Mouse (Mus musculus): ENCODE data around the gene Psmd3.
"Not testable (repeated sequence)": the region's sequence is repeated elsewhere in the genome, so short reads cannot be mapped to it uniquely, and the experiment has no call there.

Psmd3 gene

DNA sequence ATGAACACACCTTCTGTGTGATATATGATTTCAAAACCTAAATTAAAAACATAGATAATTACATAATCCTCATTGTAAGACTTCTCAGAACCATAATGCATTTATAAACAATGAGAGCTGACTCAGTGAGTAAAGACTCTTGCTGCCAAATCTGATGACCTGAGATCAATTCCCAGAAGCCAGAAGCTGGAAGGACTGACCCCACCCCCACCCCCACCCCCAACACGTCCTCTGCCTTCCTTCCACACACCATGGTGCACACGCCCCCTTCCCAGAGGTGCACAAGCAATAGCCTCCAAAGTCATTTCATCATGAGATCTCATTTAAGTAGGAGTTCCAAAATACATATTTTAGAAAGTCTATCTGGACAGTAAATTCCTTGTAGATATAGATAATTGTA is 38.4 kb downstream of the Psmd3 start:
- no peak for DNase-seq (ENCODE audit: low spot score)

DNA sequence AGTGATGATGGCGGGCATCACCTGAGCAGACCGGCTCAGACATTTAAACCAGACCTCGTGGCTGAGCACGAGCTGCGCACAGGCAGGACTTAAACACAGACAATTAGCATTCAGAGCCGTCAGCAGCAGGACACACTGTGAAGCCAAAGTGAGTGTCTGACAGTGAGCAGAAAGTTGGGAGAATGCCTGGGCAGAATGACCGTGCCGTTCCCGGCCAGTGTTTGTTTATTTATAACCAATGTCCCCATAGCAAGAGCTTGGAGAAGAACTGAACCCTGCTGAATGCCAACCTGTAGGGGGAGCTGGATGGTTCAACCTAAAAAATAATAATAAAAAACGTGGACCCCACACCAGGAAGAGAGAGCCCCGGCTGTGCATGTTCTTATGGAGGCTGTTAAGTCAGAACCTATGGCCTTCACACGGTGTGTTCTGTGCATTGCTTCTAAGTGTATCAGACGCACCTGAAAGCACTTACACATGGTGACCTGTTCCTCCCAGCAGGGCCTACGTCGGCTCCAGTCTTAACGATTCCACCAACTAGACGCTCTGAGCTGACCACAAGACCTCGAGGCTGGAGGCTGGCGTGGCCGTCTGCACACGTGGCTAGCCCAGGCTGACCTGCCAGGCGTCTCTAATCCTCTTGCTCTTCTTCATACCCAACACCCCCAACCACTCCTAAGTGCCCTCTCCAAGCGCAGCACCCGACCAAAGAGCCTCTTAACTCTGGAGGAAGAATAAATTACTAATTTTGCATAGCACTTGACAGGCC is 39.3 kb downstream of the Psmd3 start:
- DNase-seq (ENCODE audit: low spot score): peak; percentile 70

DNA sequence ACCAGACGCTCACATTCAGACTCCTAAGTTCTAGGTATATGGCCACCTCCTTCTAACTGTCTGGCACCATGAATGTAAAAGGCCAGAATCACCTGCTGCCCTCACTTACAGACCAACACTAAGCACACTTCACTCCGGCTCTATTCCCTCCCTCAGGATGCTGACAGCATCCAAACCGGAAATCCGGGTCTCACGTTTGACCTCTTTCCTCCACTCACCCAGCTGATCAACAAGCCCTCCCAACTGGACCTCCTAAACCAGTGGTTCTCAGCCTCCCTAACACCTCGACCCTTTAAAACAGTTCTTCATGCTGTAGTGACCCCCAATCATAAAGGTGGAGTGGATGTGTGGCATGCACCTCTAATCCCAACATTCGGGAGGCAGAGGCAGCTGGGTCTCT is 40.7 kb downstream of the Psmd3 start:
- DNase-seq (ENCODE audit: low spot score): no peak

DNA sequence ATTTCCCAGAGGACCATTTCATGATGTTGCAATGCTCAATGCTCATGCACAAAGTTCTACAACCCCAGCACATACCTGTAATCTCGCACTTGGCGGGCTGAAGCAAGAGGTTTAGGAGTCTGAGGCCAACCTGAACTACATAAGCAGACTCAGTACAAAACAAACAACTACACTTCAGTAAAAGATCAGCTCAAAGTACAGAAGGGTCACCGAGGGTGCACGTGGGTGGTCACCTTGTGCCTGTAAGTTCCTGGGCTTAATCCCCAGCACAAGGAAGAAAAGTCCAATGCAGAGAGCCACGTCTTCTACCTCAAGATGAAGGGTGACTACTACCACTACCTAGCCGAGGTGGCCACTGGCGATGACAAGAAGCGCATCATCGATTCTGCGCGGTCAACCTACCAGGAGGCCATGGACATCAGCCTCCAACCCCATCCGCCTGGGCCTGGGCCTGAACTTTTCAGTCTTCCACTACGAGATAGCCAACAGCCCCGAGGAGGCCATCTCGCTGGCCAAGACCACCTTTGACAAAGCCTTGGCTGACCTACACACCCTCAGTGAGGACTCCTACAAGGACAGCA is 43.7 kb downstream of the Psmd3 start:
- DNase-seq (ENCODE audit: low spot score): no peak

DNA sequence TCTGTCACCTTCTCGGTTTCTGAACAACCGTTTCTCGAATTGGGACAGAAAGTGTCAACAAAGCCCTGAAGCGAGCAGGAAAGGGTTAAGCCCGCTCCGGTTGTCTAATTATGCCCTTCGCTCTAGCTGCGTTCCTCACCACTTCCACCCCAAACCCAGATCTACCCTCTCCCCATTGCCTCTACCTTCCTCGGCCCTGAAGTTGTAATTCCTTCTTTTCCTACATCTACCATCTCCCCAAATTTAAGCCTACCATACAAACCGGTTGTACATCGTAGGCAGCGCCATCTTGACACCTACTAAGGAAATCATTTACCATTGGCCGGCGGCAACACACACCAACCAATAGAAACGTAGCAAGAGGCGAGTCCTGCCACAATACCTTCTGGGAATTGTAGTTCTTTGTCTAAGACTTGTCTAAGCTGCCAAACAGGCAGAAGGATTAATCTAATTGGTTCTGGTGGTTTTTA is 46.8 kb downstream of the Psmd3 start, which contains the start of gene Med24:
Gene Med24 (minus strand): TSS at position 317 of the 470 bp plus-strand sequence.
- peak; percentile 80 for DNase-seq (ENCODE audit: low spot score)

DNA sequence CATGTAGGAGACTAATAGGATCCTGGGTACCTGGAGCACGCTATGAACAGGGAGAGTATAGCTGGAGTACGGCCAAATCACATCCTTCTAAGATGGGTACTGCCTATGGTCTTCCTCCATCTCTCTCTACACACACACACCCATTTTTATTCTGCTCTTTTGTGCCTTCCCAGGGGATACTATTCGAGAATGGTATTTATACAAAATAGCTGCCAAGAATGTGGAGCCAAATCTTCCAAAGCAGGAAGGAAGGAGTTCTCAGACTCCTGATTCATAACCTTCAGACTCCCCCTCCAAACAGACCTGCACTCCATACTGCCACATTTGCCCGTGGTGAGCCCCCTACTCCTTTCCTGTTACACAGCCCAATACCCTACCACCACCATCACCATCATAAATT is 48.4 kb downstream of the Psmd3 start:
- DNase-seq (ENCODE audit: low spot score): no peak

DNA sequence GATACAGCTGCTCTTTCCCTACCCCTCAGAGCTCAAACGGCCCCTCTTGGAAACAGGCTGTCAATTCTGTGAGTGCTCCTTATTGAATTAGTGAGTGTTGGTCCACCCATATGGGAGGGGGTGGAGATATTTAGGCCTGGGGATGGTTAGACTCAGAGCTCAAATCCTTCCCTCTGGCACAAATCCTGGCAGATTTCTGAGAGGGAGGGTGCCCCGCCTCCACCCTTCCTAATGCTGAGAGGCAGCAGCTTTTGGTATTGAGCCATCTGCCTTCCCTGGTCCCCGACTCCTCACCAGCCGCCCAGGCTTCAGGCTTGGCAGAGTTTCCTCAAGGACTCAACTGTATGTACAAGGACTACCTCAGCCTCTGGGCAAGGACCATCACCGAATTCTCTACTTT is 48.8 kb downstream of the Psmd3 start:
- peak; percentile 58 for DNase-seq (ENCODE audit: low spot score)

DNA sequence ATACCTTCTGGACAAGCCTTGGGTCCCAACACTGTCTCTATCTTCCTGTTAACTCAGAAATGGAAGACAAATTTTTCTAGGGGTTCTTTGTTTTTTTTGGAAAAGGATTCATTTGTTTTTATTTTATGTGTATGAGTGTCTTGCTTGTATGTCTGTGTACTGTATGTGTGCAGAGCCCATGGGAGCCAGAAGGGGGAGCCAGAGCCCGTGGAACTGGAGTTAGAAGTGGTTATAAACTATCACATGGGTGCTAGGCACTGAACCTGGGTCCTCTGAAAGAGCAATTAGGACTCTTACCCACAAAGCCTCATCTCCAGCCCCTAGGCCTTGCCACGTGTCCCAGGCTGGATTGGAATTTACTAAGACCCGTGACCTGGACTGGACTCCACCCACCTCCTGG is 51.7 kb downstream of the Psmd3 start:
- no peak for DNase-seq (ENCODE audit: low spot score)

DNA sequence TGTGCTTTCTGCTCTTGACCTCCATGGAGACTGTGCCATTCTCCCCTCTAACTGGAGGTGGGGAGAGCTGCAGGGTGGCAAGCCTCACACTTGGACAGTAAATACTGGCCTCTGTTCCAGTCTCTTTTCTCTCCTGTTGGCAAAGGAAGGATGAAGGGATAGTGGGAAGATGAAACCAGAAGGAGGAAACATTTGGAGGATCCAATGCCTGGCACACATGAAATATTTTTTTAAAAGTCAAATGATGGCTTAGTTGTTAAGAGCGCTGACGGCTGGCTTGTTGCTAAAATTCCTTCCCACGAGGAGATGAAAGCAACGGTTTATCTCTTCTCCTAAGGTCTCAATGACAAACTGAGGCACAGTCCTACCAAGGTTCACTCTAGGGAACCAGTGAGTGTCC is 52.8 kb downstream of the Psmd3 start:
- no peak for DNase-seq (ENCODE audit: low spot score)

DNA sequence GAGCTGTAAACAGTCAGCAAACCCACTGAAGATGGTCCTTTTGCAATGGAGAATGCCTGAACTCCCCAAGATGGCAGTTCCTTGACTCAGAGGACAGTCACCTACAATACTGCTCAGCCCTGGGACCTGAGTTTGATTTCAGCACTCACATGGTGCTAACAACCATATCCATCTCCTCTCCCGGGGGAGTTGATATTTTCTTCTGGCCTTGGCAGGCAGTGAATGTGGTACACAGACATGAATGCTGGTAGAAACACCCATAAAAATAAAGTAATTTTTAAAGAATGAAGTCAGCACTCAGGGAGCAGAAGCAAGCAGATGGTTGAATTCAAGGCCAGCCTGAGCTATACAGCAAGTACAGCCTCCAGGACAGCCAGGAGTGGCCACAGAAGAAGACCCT is 53.8 kb downstream of the Psmd3 start:
- no peak for DNase-seq (ENCODE audit: low spot score)

DNA sequence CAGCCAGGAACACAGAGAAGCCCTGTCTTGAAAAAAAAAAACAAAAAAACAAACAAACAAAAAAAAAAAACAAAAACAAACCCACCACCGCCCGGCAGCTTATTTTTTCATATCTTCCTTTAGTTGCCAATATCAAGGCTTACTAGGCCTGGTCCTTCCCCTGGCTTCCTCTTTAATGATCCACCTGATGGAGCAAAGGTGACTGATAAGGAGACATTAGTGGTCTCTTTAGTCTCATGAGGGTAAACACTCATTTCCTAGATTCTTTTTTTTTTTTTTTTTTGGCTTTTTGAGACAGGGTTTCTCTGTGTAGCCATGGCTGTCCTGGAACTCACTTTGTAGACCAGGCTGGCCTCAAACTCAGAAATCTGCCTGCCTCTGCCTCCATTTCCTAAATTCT is 54.9 kb downstream of the Psmd3 start:
- DNase-seq (ENCODE audit: low spot score): not testable (repeated sequence)

DNA sequence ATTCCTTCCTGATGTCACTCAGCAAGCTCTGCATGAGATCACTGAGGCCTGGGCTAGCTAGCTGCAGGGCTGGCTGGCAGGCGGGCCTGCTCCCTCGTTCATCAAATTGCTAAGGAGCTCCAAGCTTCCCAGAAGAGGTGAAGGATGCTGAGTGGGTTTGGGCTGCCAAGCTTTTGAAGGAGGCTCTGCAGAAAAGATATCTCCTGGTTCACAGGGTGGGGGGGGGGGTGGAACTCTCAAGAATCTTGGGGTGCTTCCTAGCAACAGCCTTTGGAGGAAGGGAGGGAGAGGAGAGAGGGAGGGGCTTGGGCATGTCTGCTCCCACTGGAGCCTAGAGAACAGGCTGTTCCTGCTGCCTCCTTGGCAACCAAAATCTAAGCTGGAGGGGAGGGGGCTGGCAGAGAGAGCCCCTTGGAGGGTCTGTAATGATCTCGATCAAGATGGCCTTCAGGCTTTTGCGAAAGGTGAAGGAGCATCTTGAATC is 56.1 kb downstream of the Psmd3 start:
- peak; percentile 62 for DNase-seq (ENCODE audit: low spot score)

DNA sequence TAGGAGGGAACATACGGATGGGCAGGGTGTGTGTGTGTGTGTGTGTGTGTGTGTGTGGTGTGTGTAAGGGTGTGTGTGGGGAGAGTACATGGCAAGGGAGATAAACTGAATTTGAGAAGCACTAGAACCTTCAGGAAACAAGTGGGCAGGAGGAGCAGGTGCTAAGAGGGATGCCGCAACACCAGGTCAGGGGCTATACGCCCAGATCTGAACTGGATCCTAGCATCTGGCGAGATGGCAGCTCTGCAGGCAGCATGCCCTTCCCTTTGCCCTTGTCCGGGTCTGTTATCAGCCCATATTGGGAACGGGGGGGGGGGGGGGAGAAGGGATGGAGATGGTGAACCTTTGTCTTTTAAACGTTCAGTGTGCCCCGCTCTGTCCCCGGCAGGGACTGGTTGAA is 56.6 kb downstream of the Psmd3 start:
- DNase-seq (ENCODE audit: low spot score): no peak

DNA sequence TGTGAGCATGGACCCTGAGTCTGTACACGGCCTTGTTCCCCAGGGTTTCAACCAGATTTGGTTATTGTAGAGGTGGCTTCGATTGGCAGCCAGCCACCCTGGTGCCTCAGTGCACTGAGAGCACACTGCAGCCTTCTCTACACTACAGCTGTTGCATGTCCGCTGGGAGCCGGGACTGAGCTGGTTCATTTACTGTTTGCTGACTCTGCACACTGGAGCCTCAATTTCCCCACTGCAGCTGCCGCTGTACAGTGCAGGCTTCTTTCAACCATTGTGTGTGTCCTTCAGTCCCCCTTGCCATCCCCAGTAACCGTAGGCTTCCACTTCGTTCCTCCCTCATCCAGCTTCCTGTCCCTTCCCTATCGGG is 57.7 kb downstream of the Psmd3 start:
- no peak for DNase-seq (ENCODE audit: low spot score)

DNA sequence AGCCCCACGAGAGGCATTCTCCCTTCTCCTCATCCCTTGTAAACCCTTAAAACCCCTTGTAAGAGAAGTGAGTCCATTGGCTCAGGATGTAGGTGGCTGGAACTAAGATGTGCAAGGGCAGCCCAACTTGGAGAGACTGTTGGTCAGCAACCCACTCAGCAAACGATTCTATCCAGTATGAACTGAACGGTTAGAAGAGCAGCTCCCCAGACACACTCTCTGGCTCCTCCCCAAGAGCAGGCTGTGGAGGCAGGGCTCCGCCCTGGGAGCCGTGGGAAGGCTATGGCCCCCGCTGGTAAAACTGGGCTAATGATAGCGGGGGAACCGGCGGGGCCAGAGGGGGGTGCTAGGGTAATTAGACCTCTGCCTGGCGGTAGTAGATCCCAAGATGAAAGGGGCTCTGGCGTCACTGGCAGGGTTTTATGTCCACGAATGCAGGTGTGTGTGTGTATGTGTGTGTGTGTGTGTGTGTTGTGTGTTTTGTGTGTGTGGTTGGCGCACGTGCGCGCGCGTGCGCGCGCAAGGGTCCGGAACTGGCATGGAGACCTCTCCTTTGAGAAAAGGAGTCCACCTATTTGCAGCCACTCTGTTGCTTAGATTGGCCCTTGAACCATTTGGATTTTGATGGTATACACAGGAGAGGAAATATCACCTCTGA is 58.2 kb downstream of the Psmd3 start, which contains the start of gene Thra:
Gene Thra (plus strand): TSS at position 246 of the 658 bp plus-strand sequence.
- peak; percentile 80 for DNase-seq (ENCODE audit: low spot score)

DNA sequence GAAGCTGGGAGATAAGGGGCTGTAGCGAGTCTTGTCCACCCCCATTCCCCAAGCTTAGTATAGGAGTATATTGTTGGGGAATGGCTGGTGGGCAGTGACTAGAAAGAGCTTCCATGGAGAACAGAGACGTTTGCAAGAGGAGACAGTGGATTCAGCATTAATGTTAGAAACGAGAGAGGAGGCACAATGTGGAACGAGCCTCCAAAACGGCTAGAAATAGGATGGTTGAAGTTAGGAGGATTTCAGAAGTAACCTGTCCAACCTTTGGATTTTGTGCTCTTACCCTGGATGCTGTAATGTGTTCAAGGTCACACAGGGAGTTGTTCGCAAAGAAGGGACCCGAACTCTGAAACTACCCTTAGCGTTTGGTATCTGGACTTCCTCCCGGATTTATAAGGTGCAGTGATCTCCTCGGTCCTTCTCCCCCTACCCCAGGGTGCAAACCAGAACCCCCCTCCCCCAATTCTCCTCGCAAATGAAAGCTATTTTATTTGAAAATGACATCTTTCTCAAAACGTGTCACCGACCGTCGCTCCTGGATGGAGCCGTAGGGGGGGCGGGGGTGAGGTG is 58.8 kb downstream of the Psmd3 start:
- no peak for DNase-seq (ENCODE audit: low spot score)

DNA sequence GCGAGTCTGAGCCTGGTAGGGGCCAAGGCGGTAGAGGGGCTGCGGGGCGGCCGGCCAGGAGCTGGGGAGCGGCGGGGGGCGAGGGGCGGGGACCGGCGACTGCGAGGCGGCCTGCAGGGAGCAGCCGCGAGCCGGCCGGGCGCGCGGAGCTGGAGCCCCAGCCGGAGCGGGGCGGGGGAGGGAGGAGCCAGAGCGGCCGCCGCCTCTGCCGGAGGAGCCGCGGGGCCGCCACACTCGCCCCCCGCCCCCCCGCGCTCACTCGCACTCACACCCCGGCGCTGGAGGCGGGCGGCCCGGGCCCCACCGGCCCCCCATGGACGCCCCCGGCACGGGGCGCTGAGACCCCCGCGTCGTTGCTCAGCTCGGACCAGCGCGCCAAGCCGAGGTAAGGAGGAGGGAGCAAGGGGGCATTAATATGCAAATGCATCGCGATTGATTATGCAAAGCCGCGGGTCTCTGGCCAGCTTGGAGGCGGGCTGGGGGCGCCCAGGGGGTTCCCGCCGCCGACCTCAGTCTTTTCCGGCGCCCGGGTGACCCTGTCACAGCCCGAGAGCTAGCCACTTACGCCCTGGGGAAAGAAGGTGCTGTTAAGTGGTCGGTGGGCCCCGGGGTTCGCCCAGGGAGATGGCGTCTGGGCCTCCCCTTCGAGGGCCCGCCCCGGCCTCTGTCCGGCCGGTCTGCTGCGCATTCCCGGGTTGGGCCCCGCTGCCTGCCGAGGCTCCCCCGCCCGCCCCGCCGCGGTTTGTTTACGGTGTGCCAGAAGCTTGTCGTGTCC is 59.5 kb downstream of the Psmd3 start:
- peak; percentile 92 for DNase-seq (ENCODE audit: low spot score)

DNA sequence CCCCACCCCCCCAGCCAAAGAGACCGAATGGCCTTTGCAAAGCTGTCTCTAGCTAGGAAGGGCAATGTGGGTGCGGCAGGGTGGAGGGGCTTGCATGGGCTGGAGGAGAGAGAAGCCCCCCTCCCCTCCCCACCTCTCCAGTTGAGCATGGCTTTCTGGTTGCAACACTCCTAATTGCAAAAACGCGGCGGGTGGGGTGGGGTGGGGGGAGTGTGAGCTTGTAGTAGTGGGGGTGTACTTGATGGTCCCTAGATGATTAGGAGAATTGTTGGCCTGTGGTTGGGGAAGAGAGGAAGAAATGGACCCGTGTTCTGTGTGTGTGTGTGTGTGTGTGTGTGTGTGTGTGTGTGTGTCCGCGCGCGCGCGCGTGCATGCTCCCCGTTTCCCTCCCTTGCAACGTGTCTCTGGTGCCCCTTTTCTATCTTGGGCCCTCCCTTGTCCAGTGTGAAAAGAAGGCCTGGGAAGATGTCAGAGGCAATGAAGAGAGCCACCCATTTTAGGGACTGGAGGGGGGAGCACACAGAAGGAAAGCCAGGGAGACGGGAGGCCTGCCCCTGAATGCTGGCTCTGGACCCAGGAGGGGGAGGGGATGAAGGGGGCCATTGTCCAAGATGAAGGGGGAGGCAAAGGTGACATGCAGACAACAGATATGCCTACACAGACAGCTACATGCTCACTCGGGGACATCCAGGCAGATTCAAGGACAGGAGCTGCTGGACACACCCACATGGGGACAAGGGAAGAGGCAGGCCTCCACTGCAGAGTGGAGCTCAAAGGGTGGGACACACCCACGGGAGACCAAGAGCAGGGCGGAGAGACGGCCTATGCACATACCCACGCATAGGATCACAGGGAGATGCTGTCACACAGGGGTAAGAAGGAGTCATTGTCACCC is 60.3 kb downstream of the Psmd3 start:
- DNase-seq (ENCODE audit: low spot score): peak; percentile 89

DNA sequence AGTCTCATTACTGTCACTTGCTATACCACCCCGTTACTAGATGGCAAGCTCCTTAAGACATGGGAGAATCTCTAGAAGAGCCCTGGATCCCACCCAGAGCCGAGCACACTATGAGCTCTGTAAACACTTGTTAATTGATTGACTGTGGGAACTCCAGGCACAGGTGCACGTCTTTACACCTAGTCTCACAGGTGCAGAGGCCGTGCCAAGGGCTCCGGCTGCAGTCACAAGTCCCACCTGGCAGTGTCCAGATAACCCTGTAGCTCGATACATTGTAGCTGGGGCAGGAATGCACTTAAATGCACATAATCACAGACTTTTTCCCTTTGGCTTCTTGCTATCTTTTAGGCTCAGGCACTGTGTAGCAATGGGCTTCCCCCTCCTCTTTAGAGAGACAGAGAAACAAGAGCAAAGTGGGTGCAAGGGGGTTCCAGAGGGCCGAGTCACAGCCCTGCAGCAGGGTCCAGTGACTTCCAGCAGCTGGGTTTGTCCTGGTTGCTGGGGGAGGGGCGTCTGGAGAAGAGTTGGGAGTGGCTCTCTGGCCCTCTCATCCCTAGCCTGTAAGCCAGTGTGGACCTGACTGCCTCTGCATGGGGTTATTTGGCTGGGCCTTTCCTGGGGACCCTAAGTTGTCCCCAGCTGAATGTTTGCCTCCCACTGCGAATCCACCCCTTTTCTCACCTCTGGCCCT is 61.4 kb downstream of the Psmd3 start:
- peak; percentile 84 for DNase-seq (ENCODE audit: low spot score)

DNA sequence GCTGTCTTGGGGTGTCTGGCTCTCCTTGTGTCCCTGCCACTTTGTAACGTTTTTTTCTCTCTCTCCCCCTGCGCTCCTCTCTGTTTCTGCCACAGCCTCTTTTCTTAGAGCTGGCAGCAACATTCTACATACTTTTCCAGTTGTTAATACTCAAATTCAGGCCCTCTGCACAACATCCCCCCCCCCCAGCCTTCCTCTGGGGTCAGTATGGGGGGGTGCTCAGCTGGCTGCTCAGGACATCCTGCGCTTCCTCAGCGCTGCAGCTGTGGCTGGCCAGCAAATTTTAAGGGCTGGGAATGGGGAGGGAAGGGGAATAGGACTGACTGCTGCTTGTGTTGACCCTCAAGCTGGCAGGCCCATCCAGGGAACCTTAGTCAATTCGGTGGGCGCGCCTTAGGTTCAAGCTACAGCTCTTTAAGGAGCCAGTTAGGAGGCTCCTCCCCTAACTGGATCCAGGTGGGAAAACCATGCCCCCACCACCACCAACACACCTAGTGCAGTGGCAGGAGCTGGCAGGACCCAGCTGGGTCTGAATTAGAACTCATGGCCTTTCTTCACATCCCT is 62.2 kb downstream of the Psmd3 start:
- no peak for DNase-seq (ENCODE audit: low spot score)
